Mouse (Mus musculus): ENCODE results near the gene Tprn. TPM values are rescaled to one million over a fixed set of nuclear protein-coding genes. Genes with fewer than 3 reads are reported as not detected.

Tprn gene
- polyA plus RNA-seq, 2 experiments: 2.4 to 2.6 TPM

DNA sequence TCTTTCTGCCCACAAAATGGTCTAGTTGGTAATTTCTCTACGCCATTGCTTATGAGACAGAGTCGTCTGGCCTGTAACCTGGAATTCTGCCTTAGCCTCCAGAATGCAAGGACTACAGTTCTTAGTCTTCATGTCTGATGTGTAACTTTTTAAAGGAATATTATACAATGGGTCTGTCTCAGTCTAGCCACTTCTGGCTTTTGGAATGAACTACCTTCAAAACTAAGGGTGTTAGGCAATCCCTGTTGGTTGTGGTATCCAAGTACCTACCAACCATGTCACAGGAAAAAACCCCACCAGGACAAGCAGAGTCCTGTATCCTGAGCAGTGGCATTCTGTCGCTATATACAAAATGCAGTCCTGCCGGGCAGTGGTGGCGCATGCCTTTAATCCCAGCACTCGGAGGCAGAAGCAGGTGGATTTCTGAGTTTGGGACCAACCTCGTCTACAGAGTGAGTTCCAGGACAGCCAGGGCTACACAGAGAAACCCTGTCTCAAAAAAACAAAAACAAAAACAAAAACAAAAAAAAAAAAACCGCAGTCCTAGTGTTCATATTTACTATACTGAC is 36.5 kb upstream of the Tprn start:
- Histone ChIP-seq H3K36me3 (replicated peaks; ENCODE audit: control insufficient read depth, insufficient read depth, low read depth) (peaks cover 24% of the 10 kb centered on the region), H3K4me3 (ENCODE audit: insufficient read depth in 1 of 2, low read depth in 2 of 2, low read length in 2 of 2) (peak overlapping the region; percentile 69 to 86), H3K4me1 (replicated peaks; ENCODE audit: control insufficient read depth in 2 of 2, insufficient read depth in 2 of 2, low read length in 1 of 2) (peaks cover 5 to 13% of the 10 kb centered on the region in 2 experiments), H3K27ac (peak overlapping the region; percentile 91), H3K9ac (replicated peaks) (peak overlapping the region; percentile 84), H3K4me2 (ENCODE audit: low read depth) (peak overlapping the region; percentile 77), H3K9me3 (ENCODE audit: control insufficient read depth, low read length) (no peaks in the 10 kb centered on the region), H3K27me3 (ENCODE audit: control insufficient read depth, insufficient read depth, low read length) (no peaks in the 10 kb centered on the region)
- no peak for TF ChIP-seq CTCF (IDR thresholded peaks at IDR 0.05; ENCODE audit: low read depth)
- no peak for TF ChIP-seq EP300 (IDR thresholded peaks at IDR 0.05; ENCODE audit: low read depth)
- WGBS (ENCODE audit: insufficient replicate concordance): 84% methylated on average over 8 of the region's 8 CpGs
- DNase-seq (ENCODE audit: low read depth in 3 of 3, low spot score in 3 of 3) (no peak), ATAC-seq (ENCODE audit: insufficient read depth) (no peak)

GRCm38 (mm10) chr2:25226864-25227263 is 35.6 kb upstream of the Tprn start:
- no peak for TF ChIP-seq EP300 (IDR thresholded peaks at IDR 0.05; ENCODE audit: low read depth)
- no peak for TF ChIP-seq CTCF (IDR thresholded peaks at IDR 0.05; ENCODE audit: low read depth)
- DNase-seq (ENCODE audit: low read depth in 3 of 3, low spot score in 3 of 3) (no peak), ATAC-seq (ENCODE audit: insufficient read depth) (no peak)
- Histone ChIP-seq H3K4me3 (ENCODE audit: insufficient read depth in 1 of 2, low read depth in 2 of 2, low read length in 2 of 2) (no peak overlapping the region), H3K4me1 (replicated peaks; ENCODE audit: control insufficient read depth in 2 of 2, insufficient read depth in 2 of 2, low read length in 1 of 2) (peaks cover 5 to 13% of the 10 kb centered on the region in 2 experiments), H3K36me3 (replicated peaks; ENCODE audit: control insufficient read depth, insufficient read depth, low read depth) (peaks cover 19% of the 10 kb centered on the region), H3K27ac (no peak overlapping the region), H3K27me3 (ENCODE audit: control insufficient read depth, insufficient read depth, low read length) (no peaks in the 10 kb centered on the region), H3K9ac (replicated peaks) (no peak overlapping the region), H3K9me3 (ENCODE audit: control insufficient read depth, low read length) (no peaks in the 10 kb centered on the region), H3K4me2 (ENCODE audit: low read depth) (no peak overlapping the region)
- 79% methylated on average over 5 of the region's 5 CpGs for WGBS (ENCODE audit: insufficient replicate concordance)

- no peak overlapping the region for H3K27ac ChIP-seq
Measured at GRCm38 (mm10) chr2:25227406-25227805, 35.0 kb upstream of the Tprn start.

GRCm38 (mm10) chr2:25228431-25228889 is 34.0 kb upstream of the Tprn start:
- peak overlapping the region; percentile 19 for H3K27ac ChIP-seq
- peak; percentile 73 to 81 (median 75) for DNase-seq (ENCODE audit: low read depth in 3 of 3, low spot score in 3 of 3)
- TF ChIP-seq CTCF (IDR thresholded peaks at IDR 0.05; ENCODE audit: low read depth): peak; percentile 90
- TF ChIP-seq EP300 (IDR thresholded peaks at IDR 0.05; ENCODE audit: low read depth): peak; percentile 36; the same call in 1 of the 2 replicates
- H3K27me3 ChIP-seq (ENCODE audit: control insufficient read depth, insufficient read depth, low read length): no peaks in the 10 kb centered on the region
- peaks cover 5% of the 10 kb centered on the region for H3K36me3 ChIP-seq (replicated peaks; ENCODE audit: control insufficient read depth, insufficient read depth, low read depth)
- H3K4me3 ChIP-seq (ENCODE audit: insufficient read depth in 1 of 2, low read depth in 2 of 2, low read length in 2 of 2): peak overlapping the region; percentile 29 to 52
- ATAC-seq (ENCODE audit: insufficient read depth): no peak
- WGBS (ENCODE audit: insufficient replicate concordance): under 1% methylated on average over 7 of the region's 7 CpGs
- no peaks in the 10 kb centered on the region for H3K9me3 ChIP-seq (ENCODE audit: control insufficient read depth, low read length)
- H3K9ac ChIP-seq (replicated peaks): peak overlapping the region; percentile 25
- H3K4me2 ChIP-seq (ENCODE audit: low read depth): peak overlapping the region; percentile 52
- H3K4me1 ChIP-seq (replicated peaks; ENCODE audit: control insufficient read depth in 2 of 2, insufficient read depth in 2 of 2, low read length in 1 of 2): peaks cover 5 to 9% of the 10 kb centered on the region in 2 experiments

More at GRCm38 (mm10) chr2:25227406-25227805, 35.0 kb upstream of the Tprn start:
- 84% methylated on average over 4 of the region's 4 CpGs for WGBS (ENCODE audit: insufficient replicate concordance)
- H3K4me3 ChIP-seq (ENCODE audit: insufficient read depth in 1 of 2, low read depth in 2 of 2, low read length in 2 of 2): no peak overlapping the region
- H3K36me3 ChIP-seq (replicated peaks; ENCODE audit: control insufficient read depth, insufficient read depth, low read depth): peaks cover 14% of the 10 kb centered on the region
- H3K4me1 ChIP-seq (replicated peaks; ENCODE audit: control insufficient read depth in 2 of 2, insufficient read depth in 2 of 2, low read length in 1 of 2): peaks cover 5 to 13% of the 10 kb centered on the region in 2 experiments
- H3K4me2 ChIP-seq (ENCODE audit: low read depth): no peak overlapping the region
- ATAC-seq (ENCODE audit: insufficient read depth) (no peak), DNase-seq (ENCODE audit: low read depth in 3 of 3, low spot score in 3 of 3) (no peak)
- TF ChIP-seq EP300 (IDR thresholded peaks at IDR 0.05; ENCODE audit: low read depth) (no peak), CTCF (IDR thresholded peaks at IDR 0.05; ENCODE audit: low read depth) (no peak)
- H3K27me3 ChIP-seq (ENCODE audit: control insufficient read depth, insufficient read depth, low read length): no peaks in the 10 kb centered on the region
- no peaks in the 10 kb centered on the region for H3K9me3 ChIP-seq (ENCODE audit: control insufficient read depth, low read length)
- H3K9ac ChIP-seq (replicated peaks): no peak overlapping the region

DNA sequence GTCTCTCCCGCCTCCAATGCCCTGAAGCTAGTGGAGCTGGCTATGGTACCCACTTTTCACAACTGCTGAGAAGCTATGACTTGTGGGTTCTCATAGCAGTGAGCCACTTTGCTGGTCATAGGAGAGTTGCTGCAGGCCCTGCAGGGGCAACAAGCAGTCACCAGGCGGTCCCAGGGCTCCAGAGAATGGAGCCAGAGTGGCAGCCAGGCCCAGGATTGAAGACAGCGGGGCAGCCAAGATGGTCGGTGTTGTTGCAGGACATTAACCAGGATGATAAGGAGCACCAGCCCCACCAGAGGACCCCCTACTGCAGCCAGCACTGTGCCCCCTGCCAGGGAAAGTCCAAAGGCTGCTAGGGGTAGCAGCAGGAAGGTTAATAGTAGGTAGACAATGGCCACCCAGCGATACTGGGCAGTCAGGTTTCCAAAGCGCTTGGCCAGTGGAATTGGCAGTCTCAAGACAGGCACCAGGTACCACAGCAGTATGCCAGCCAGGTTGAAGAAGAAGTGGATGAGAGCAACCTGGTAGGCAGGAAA is 33.4 kb upstream of the Tprn start:
- Histone ChIP-seq H3K27ac (no peak overlapping the region), H3K9ac (replicated peaks) (peak overlapping the region; percentile 25; the same call in 1 of the 2 replicates), H3K4me3 (ENCODE audit: insufficient read depth in 1 of 2, low read depth in 2 of 2, low read length in 2 of 2) (no peak overlapping the region), H3K4me2 (ENCODE audit: low read depth) (peak overlapping the region; percentile 52), H3K27me3 (ENCODE audit: control insufficient read depth, insufficient read depth, low read length) (no peaks in the 10 kb centered on the region), H3K9me3 (ENCODE audit: control insufficient read depth, low read length) (no peaks in the 10 kb centered on the region), H3K4me1 (replicated peaks; ENCODE audit: control insufficient read depth in 2 of 2, insufficient read depth in 2 of 2, low read length in 1 of 2) (peaks cover 5 to 9% of the 10 kb centered on the region in 2 experiments), H3K36me3 (replicated peaks; ENCODE audit: control insufficient read depth, insufficient read depth, low read depth) (no peaks in the 10 kb centered on the region)
- no peak for DNase-seq (ENCODE audit: low read depth in 3 of 3, low spot score in 3 of 3)
- TF ChIP-seq CTCF (IDR thresholded peaks at IDR 0.05; ENCODE audit: low read depth) (no peak), EP300 (IDR thresholded peaks at IDR 0.05; ENCODE audit: low read depth) (no peak)
- WGBS (ENCODE audit: insufficient replicate concordance): 66% methylated on average over 6 of the region's 6 CpGs
- ATAC-seq (ENCODE audit: insufficient read depth): no peak

Data from liver, embryonic 14.5 days (tissue).